Mouse (Mus musculus) CH12F3 (cell line): ENCODE measurements around the gene Dync2li1.

Experiments
- in situ Hi-C: fragments of 300-500 bp; cut with MboI; formaldehyde crosslinking; loops from 2 replicates; pipeline ENCODE4 v1.14.3; 2020; ENCODE audit warnings: low sequenced_read_pairs

Gene Dync2li1

GRCm38 (mm10) chr17:84608606-84609005 lies 17.7 kb upstream of the Dync2li1 start:
- in situ Hi-C loops = no loop called here

DNA sequence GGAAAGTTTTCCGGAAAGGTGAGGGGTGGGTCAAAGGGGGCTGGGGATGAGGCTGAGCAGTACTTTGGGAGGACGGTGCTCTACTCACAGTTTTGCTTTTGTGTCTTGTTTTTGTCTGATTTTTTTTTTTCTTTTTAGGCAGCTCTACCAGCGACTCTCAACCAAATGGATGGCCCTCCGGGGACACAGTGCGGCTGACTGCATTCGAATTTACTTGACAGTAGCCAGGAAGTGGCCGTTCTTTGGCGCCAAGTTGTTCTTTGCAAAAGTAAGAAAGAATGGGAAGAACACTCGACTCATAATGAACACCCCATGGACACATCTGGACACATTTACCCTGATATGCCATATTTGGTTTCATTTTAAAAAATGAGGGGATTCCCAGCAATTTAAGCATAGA lies 14.8 kb upstream of the Dync2li1 start:
- in situ Hi-C loops = no loop called here

DNA sequence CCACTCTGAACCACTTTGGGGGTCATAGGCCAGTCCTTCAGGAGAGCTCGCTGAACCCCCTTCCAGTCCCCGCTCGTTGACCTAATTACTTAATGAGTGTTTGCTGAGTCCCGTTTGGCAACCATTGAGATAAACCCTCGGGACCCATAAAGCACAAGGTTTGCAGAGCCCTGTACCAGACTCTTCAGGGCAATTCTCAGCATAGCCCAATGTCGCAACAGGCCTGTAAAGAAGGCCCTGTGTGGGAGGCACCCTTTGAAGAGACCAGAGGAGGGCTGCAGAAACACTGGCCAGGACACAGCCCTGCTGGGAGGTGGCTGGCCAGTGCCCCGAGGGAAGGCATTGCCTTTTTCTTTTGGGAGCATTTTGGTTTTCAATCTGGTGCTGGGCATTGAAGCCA lies 14.3 kb upstream of the Dync2li1 start:
- in situ Hi-C loops = no loop called here

DNA sequence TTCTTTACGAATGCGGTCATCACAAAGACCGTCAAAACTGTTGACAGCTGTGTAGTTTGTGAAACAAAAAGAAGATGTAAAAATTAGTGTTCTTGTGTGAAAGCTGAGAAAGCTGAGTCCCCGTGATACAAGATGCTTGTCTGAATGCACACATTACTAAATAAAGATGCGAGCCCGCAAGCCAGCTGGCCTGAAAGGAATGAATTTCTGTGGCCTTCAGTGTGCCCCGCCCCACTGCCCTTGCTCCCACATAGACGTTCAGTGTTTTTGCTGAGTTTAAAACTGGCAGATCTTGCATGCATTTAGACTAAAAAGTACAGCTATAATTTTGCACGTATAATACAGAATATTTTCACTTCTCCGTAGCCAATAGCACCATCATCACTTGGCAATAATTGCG lies 10.5 kb upstream of the Dync2li1 start:
- in situ Hi-C loops = no loop called here

- in situ Hi-C loops = no loop called here
These were observed 9.7 kb upstream of the Dync2li1 start for GRCm38 (mm10) chr17:84616526-84617074.

DNA sequence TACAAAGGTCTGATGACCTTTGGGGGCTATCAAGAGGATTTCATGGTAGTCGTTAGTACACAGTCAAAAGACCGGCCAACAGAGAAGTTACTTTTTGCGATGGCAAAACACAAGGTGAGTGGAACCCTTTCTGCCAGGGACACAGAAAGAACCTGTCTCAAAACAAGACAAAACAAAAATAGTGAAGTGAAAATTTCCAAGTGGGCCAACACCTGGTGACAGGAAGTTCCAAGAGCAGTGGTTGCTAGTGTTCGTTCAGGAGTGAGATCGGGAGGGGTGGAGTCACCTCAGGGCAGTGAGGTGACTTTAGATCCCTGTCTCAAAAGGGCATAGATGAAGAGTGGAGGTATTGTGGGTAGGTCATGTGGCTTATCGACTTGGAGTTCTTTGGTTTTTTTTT lies 8.3 kb upstream of the Dync2li1 start:
- in situ Hi-C loops = no loop called here

DNA sequence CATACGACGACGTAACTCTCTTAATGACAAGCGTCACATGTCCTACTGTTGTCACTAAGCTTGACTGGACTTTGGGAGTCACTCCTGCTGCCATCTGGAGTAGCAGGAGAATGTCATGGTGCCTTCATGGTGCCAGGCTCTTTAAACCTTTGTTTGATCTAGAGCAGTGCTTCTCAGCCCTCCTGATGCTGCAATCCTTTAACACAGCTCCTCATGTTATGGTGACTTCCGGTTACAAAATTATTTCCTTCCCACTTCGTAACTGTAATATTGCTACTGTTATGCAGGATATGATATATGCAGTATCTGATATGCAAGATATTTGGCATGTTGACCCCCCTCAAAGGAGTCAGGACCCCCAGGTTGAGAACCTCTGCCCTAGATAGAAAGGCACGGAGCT lies 7.2 kb upstream of the Dync2li1 start:
- in situ Hi-C loops = no loop called here

DNA sequence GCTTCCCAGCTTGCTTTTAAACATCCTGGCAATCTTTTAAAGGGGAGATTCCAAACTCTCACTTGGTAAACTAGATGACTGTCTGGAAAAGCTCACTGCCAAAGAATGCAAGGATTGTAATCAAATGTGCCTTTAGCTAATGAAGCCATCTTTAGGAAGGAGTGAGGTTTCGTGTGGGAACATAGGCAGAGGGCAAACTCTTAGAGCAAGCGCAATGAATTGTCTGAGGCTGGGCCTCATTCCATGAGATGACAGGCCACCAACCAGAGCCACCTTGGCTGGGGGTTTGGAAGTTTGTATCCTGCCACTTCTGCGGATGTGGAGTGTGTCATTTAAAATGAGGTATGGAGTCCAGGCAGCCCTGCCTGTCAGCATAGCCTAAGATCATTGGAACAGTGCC lies 6.2 kb upstream of the Dync2li1 start:
- in situ Hi-C loops = no loop called here

- in situ Hi-C loops = no loop called here
These were observed 5.7 kb upstream of the Dync2li1 start for GRCm38 (mm10) chr17:84620610-84621009.

- in situ Hi-C loops = no loop called here
These were observed 5.1 kb upstream of the Dync2li1 start for GRCm38 (mm10) chr17:84621209-84621608.

DNA sequence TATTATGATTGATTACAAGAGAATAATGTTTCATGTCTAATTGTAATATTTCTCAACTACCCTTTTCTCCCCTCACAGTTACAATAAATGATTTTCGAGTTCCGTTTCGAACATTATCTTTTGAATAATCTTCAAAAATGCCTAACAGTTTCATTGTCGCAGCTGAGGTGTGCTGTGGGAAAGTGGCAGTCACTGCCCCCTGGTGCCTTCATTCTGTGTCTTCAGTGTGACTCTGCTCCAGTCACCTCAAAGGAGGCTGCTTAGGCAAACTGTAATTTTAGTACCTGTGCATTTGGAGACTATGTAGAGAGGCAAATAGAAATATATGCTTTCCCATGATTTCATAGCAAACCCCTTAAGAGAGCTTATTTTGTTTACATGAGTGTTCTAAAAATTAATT lies 4.3 kb upstream of the Dync2li1 start:
- in situ Hi-C loops = no loop called here

- in situ Hi-C loops = no loop called here
These were observed 3.4 kb upstream of the Dync2li1 start for GRCm38 (mm10) chr17:84622873-84623272.

DNA sequence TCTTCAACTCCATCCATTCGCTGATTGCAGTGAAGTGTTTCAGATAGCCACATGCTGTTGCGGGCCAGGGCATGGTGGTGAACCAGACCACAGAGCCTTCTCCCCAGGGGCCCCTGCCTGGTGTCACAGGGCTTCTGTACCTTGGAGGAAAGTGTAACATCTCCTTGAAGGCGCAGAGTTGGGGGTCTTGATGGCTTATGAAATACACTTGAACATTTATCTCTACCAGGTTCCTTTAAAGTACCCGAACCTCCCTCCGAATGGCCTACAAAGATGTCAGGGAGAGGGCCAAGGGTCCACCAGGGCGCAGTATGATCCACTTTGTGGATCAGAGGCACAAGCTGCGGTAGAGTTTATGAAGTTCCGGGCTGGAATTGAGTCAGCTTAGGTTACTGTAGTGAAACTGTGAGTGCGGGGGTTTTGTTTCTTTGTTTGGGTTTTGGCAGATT lies 585 bp downstream of the Dync2li1 start:
- in situ Hi-C loops = no loop called here

- in situ Hi-C loops = no loop called here
These were observed 1.4 kb downstream of the Dync2li1 start for GRCm38 (mm10) chr17:84627721-84628120.

DNA sequence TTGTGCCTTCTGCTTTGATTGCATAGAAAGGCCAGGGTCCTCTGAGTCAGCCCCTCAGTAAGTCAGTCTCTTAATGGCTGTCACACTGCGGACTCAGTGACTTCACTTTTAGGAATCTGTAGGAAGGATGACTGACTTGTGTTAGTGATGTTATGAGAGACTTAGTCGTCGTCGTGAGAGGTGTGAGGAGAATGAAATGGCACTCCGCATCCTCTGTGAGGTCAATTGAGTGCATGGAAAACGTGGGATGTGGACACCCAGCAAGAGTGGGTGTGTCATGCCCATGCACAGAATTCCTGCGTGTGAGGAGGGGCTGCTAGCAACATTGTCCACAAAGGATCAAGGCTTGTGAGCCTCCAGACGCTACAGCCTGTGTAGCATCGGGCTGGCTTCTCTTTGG lies 2.3 kb downstream of the Dync2li1 start:
- in situ Hi-C loops = no loop called here

GRCm38 (mm10) chr17:84631836-84632235 lies 5.5 kb downstream of the Dync2li1 start:
- in situ Hi-C loops = no loop called here

DNA sequence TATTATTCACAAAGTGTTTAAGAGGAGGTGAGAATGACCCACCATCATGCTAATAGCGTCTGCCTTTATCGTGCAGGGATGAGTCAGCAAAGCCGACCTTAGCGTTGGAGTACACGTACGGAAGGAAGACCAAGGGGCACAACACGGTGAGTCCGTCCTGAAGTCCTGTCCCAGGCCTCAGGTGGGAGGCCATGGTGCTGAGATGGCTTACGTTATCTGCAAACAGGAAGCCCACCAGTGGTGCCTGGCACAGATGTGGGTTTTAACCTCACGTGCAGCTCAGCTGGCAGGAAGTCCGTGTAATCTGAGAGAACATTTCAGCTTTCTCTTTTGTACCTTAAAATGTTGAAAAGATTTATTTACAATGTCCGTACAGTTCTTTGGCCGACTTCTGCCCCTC lies 7.1 kb downstream of the Dync2li1 start:
- in situ Hi-C loops = no loop called here

GRCm38 (mm10) chr17:84636328-84636727 lies 10.0 kb downstream of the Dync2li1 start:
- in situ Hi-C loops = no loop called here

DNA sequence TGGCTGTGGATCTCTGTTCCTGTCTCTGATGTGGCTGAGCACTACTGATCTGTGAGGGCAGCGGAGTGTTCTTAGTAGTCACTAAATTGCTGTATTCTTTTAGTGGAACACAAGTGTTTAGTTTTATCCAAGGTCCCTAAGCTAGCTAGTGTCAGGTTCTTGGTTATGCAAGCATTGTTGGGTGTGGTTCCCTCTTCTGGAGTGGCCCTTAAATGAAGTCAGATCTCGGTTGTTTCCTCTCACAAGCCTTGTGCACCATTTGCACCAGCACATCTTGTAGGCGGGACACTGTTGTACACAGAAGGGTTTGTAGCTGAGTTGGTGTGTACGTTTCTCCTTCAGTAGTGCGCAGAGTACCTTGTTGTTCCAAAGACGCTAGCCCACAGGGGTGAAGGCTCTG lies 11.7 kb downstream of the Dync2li1 start:
- in situ Hi-C loops = no loop called here

DNA sequence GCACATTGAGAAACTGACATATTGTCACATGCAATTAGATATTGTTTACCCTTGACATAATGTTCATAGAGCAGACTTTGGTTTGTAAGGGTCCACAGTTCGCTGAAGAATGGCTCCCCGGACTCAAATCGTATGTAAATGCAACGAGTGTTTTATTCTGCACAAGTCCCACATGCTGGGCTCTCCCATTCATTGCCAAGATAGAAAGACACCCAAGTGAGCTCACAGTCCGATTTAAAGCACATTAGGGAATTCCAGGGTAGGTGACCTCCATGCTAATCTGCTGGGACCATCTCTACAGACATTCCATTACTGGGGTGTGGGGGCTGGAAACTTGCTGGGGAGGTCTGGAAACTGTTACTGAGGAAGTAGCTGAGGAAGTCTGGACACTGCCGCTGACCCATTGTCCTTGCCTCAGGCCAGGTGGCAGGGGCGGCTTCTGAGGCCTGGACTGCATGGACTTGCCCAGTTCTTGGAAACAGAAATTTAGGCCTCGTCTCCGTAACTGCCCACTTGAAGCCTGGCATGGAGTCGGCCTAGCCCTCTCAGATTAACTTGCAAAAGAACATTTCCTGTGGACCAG lies 13.6 kb downstream of the Dync2li1 start:
- in situ Hi-C loops = no loop called here

GRCm38 (mm10) chr17:84641893-84642292 lies 15.6 kb downstream of the Dync2li1 start:
- in situ Hi-C loops = no loop called here

- in situ Hi-C loops = no loop called here
These were observed 16.0 kb downstream of the Dync2li1 start for GRCm38 (mm10) chr17:84642324-84642723.
